Mouse (Mus musculus) C2C12 (cell line): Measurements from ENCODE around the gene Iqgap1. TPM values are rescaled to one million over a fixed set of nuclear protein-coding genes. Genes with fewer than 3 reads are reported as not detected.

Experiments
- H3K27me3 ChIP-seq: one replicate; pipeline ENCODE4 v1.6.1; 2011; ENCODE audit not compliant: control insufficient read depth, insufficient read depth, insufficient read length
- H3K36me3 ChIP-seq: one replicate; pipeline ENCODE4 v1.6.1; 2011; ENCODE audit not compliant: control insufficient read depth, insufficient read depth
- H3K4me3 ChIP-seq: one replicate; pipeline ENCODE4 v1.5.1; 2011; ENCODE audit warnings: mild to moderate bottlenecking, control low read depth; ENCODE audit not compliant: poor library complexity, insufficient read depth, severe bottlenecking
- H3K79me2 ChIP-seq: one replicate; pipeline ENCODE4 v1.6.1; 2011; ENCODE audit not compliant: control insufficient read depth, insufficient read depth
- H3K79me3 ChIP-seq: one replicate; pipeline ENCODE4 v1.6.1; 2011; ENCODE audit warnings: low read depth, control low read depth
- H3ac ChIP-seq: one replicate; pipeline ENCODE3; 2011; ENCODE audit warnings: low read depth; ENCODE audit not compliant: control insufficient read depth, insufficient read length
- CEBPB ChIP-seq: IDR thresholded peaks from one replicate; pipeline ENCODE4 v1.6.1; 2011; ENCODE audit warnings: low read depth, mild to moderate bottlenecking, control low read depth, moderate library complexity
- CTCF ChIP-seq: IDR thresholded peaks from one replicate; pipeline ENCODE4 v1.5.1; 2011; ENCODE audit not compliant: control insufficient read depth, insufficient read depth, insufficient read length
- FOSL1 ChIP-seq: IDR thresholded peaks from one replicate; pipeline ENCODE4 v1.8.0; 2011; ENCODE audit warnings: mild to moderate bottlenecking, low read length; ENCODE audit not compliant: poor library complexity, insufficient read depth, severe bottlenecking
- MAX ChIP-seq: IDR thresholded peaks from one replicate; pipeline ENCODE4 v1.6.1; 2011; ENCODE audit warnings: mild to moderate bottlenecking, control low read depth
- MYOD1 ChIP-seq: IDR thresholded peaks from one replicate; pipeline ENCODE4 v1.6.1; 2011; ENCODE audit warnings: low read depth; ENCODE audit not compliant: control insufficient read depth, insufficient read length
- MYOG ChIP-seq: IDR thresholded peaks from one replicate; pipeline ENCODE4 v1.6.1; 2011; ENCODE audit not compliant: control insufficient read depth, insufficient read length; ENCODE audit errors: extremely low read depth
- USF1 ChIP-seq: IDR thresholded peaks from one replicate; pipeline ENCODE4 v1.6.1; 2011; ENCODE audit warnings: low read depth, mild to moderate bottlenecking, control low read depth, moderate library complexity
- polyA plus RNA-seq: library from polyadenylated mRNA; unstranded; fragments of >200 nt; fragmentation: generic; extraction: Trizol; gene quantifications from one replicate; pipeline ENCODE4 v1.2.1, GENCODE M21; 2012; ENCODE audit warnings: missing spikeins

Iqgap1 gene
- polyA plus RNA-seq, 1 experiment, result 82.7 TPM

DNA sequence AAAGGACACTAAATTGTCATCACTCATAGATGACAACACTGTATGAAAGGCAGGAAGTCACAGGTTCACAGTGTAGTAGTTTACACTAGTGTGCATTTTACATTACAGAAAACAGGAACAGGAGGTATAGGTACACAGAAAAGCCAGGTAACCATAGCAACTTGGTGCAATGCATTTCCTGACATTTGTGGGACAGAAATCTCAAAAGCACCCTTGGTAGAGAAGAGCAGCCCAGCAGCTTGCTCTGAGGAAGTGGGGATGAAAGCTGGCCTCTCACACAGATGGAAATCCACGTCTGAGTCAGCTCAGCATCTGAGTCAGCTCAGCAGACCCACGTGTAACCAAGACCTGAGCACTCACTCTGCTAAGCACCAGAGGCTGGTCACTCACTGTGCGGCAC, 59.7 kb downstream of the Iqgap1 start:
- Histone ChIP-seq H3K36me3 (peaks cover 55% of the 10 kb centered on the region), H3K79me3 (peaks cover 56% of the 10 kb centered on the region), H3ac (no peak overlapping the region), H3K27me3 (no peaks in the 10 kb centered on the region), H3K4me3 (no peak overlapping the region), H3K79me2 (peaks cover 91% of the 10 kb centered on the region)
- TF ChIP-seq USF1, result no peak
- TF ChIP-seq MYOD1, result no peak
- no peak for TF ChIP-seq CTCF
- no peak for TF ChIP-seq MAX
- no peak for TF ChIP-seq FOSL1
- TF ChIP-seq CEBPB, result no peak
- TF ChIP-seq MYOG, result no peak

DNA sequence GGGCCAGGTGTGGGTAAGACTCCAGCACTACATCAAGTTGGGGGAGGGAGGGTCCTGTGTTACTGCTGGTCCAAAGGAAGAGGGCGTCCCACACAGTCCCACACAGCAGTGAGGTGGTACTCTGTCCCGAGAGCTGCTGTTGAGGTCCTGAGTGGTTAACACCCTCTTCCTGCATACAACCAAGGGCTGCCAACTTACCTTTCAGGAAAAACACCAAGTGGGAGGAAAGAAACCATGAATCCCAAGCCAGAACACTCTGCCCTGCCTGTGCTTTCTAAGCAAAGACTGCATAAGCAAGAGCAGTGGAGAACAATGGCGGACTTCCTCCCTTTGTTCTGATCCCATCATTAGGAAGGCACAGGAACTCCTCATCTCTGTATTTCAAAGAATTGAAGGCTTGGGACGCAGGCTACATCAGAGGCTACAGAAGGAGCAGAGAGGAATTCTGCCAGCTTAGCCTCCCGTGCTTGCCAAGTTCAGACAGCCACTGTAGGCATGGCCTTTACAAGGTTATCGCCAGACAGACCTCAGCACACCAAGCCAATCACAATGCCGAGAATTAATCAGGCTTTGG, 61.8 kb downstream of the Iqgap1 start:
- H3K27me3 ChIP-seq, result no peaks in the 10 kb centered on the region
- no peak overlapping the region for H3K4me3 ChIP-seq
- no peak for TF ChIP-seq CTCF
- TF ChIP-seq CEBPB, result no peak
- no peak for TF ChIP-seq MYOD1
- no peak for TF ChIP-seq MAX
- TF ChIP-seq FOSL1, result no peak
- no peak for TF ChIP-seq USF1
- no peak for TF ChIP-seq MYOG
- peaks cover 37% of the 10 kb centered on the region for H3K79me3 ChIP-seq
- peaks cover 65% of the 10 kb centered on the region for H3K36me3 ChIP-seq
- no peak overlapping the region for H3ac ChIP-seq
- peaks cover 75% of the 10 kb centered on the region for H3K79me2 ChIP-seq

- peaks cover 59% of the 10 kb centered on the region for H3K79me2 ChIP-seq
- peaks cover 21% of the 10 kb centered on the region for H3K79me3 ChIP-seq
- no peak overlapping the region for H3ac ChIP-seq
- TF ChIP-seq USF1 (no peak), CTCF (no peak), CEBPB (no peak), MYOG (no peak), MAX (no peak), FOSL1 (no peak), MYOD1 (no peak)
- H3K36me3 ChIP-seq, result peaks cover 69% of the 10 kb centered on the region
- no peak overlapping the region for H3K4me3 ChIP-seq
- H3K27me3 ChIP-seq, result no peaks in the 10 kb centered on the region
Measured at GRCm38 (mm10) chr7:80762297-80762696, 63.5 kb downstream of the Iqgap1 start.

DNA sequence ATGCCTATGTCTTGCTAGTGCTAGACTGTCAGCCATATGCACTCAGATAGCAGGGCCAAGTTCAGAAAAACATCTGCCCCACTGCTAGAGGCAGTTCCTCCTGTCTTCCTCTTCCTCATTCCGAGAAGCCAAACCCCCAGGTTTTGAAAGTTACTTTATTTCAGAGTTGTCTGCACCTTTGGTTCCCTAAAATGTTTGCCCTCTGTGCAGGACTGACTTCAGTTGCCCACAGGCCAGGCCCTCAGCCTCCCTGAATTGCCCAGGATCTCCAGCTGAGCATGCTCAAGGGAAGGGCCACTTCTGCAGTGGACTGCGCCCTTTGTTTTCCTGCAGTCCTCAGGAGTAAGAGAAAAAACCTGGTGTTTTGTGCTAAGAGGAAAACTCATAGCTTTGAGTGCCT, 71.7 kb downstream of the Iqgap1 start:
- Histone ChIP-seq H3ac (no peak overlapping the region), H3K79me2 (no peaks in the 10 kb centered on the region), H3K36me3 (peaks cover 66% of the 10 kb centered on the region), H3K79me3 (no peaks in the 10 kb centered on the region), H3K4me3 (no peak overlapping the region), H3K27me3 (no peaks in the 10 kb centered on the region)
- TF ChIP-seq MYOG (no peak), USF1 (no peak), FOSL1 (no peak), CEBPB (no peak), MAX (no peak), CTCF (no peak), MYOD1 (no peak)

DNA sequence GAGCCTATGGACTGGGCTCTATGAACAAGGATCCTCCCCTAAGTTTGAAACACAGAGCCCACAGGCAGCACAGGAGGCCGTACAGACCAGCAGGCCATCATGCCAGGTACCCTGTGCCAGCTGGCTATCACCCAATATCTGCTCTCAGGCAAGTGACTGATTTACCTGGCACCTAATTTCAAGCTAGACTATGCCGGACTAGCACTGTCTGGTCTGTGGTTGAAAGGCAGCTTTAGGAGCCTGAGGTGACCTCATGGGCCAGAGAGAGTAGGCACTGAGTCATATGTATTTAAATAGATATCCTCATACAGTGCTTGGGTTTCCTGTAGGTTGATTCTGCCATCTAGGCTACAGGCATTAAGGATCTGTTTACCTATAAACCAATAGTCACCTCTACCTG, 72.2 kb downstream of the Iqgap1 start:
- no peak overlapping the region for H3K4me3 ChIP-seq
- peaks cover 61% of the 10 kb centered on the region for H3K36me3 ChIP-seq
- H3K79me3 ChIP-seq, result no peaks in the 10 kb centered on the region
- H3K27me3 ChIP-seq, result no peaks in the 10 kb centered on the region
- no peaks in the 10 kb centered on the region for H3K79me2 ChIP-seq
- TF ChIP-seq USF1 (no peak), MAX (no peak), CEBPB (no peak), MYOD1 (no peak), FOSL1 (no peak), MYOG (no peak)
- H3ac ChIP-seq, result no peak overlapping the region
